In the genomic region with DNA sequence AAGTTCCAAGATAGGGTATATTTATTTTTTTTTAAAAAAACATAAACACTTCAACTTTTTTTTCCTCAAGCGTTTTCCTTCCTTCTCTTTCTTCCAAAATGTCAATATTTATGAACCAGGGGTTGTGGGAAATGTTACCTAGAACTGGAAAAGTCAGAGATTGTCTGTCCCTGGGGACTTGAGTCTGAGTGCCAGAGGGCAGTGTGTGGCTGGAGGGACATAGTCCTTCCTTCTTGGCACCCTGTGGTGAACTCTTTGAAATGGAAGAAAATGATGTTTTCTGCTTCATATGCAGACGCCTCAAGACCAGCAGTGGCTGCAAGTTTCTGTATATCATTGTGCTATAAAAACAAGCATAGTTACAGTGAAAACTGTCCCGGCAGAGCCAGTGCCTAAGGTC, we compare ENCODE assay signal across 9 mouse cellular contexts. TPM values are rescaled to one million over a fixed set of nuclear protein-coding genes. Genes with fewer than 3 reads are reported as not detected.
DNase-seq lines count a peak whose midpoint lies in the region; ATAC-seq and TF ChIP-seq lines count a peak whose summit lies in the region.
"Had no signal": no experiment of that assay in that cellular context is flagged by ENCODE, and none has a peak within 500 bp of the region (broad histone marks: within the 10 kb centered on the region; RNA-seq: fewer than 3 reads in every experiment).

No protein-coding gene starts in this region.

- H3K4me1 ChIP-seq in midbrain, embryonic 14.5 days (ENCODE audit: control insufficient read depth, insufficient read depth, low read length), result no peaks in the 10 kb centered on the region
- no peaks in the 10 kb centered on the region for H3K4me1 ChIP-seq in midbrain, postnatal 0 days (ENCODE audit: insufficient read depth, low read length)
- H3K4me1 ChIP-seq in embryonic facial prominence, embryonic 14.5 days (ENCODE audit: control insufficient read depth, insufficient read depth, low read length), result peaks cover 13% of the 10 kb centered on the region; the same call in 1 of the 2 replicates

- H3K27me3 ChIP-seq in midbrain, embryonic 14.5 days (ENCODE audit: control insufficient read depth, insufficient read depth, low read length), result no peaks in the 10 kb centered on the region
- H3K27me3 ChIP-seq in midbrain, postnatal 0 days (ENCODE audit: insufficient read depth, low read length), result no peaks in the 10 kb centered on the region
- H3K27me3 ChIP-seq in embryonic facial prominence, embryonic 14.5 days (replicated peaks; ENCODE audit: control insufficient read depth, insufficient read depth, low read length), result no peaks in the 10 kb centered on the region
- H3K27me3 ChIP-seq: CH12.LX had no signal

- WGBS in midbrain, embryonic 14.5 days, result 45% methylated on average over 3 of the region's 3 CpGs
- 47% methylated on average over 3 of the region's 3 CpGs for WGBS in midbrain, postnatal 0 days
- 43% methylated on average over 3 of the region's 3 CpGs for WGBS in embryonic facial prominence, embryonic 14.5 days

- ATAC-seq in midbrain, embryonic 14.5 days (ENCODE audit: low FRiP score, low TSS enrichment), result no peak
- ATAC-seq in midbrain, postnatal 0 days (ENCODE audit: low FRiP score), result no peak
- ATAC-seq in embryonic facial prominence, embryonic 14.5 days (ENCODE audit: low read depth), result no peak

- no peaks in the 10 kb centered on the region for H3K9me3 ChIP-seq in midbrain, embryonic 14.5 days (ENCODE audit: control insufficient read depth, low read length)
- H3K9me3 ChIP-seq in midbrain, postnatal 0 days (ENCODE audit: low read length), result no peaks in the 10 kb centered on the region
- no peaks in the 10 kb centered on the region for H3K9me3 ChIP-seq in embryonic facial prominence, embryonic 14.5 days (ENCODE audit: control insufficient read depth, low read length)

- H3K4me3 ChIP-seq in midbrain, embryonic 14.5 days (replicated peaks; ENCODE audit: low read depth, low read length), result no peak overlapping the region
- no peak overlapping the region for H3K4me3 ChIP-seq in midbrain, postnatal 0 days (ENCODE audit: low read depth, low read length)
- no peak overlapping the region for H3K4me3 ChIP-seq in embryonic facial prominence, embryonic 14.5 days (ENCODE audit: low read depth, low read length)

- DNase-seq in kidney, adult 18-20 months, result peak; percentile 3
- no peak for DNase-seq in kidney, adult 8-10 months
- peak; percentile 39 for DNase-seq in midbrain, embryonic 14.5 days
- DNase-seq in midbrain, postnatal 0 days (ENCODE audit: low spot score), result no peak
- peak; percentile 4 for DNase-seq in embryonic facial prominence, embryonic 14.5 days (ENCODE audit: low spot score)
- peak; percentile 13 for DNase-seq in lung, postnatal 36 days
- DNase-seq in gastrocnemius, adult 8-10 months (ENCODE audit: low spot score in 2 of 2), result no peak

- H3K4me2 ChIP-seq in midbrain, embryonic 14.5 days (ENCODE audit: low read length), result no peak overlapping the region
- H3K4me2 ChIP-seq in midbrain, postnatal 0 days (ENCODE audit: low read depth, low read length, poor library complexity, severe bottlenecking), result no peak overlapping the region
- no peak overlapping the region for H3K4me2 ChIP-seq in embryonic facial prominence, embryonic 14.5 days (ENCODE audit: low read depth, low read length)

- no peak overlapping the region for H3K27ac ChIP-seq in midbrain, embryonic 14.5 days (replicated peaks; ENCODE audit: low read depth, low read length)
- H3K27ac ChIP-seq in midbrain, postnatal 0 days (ENCODE audit: low read depth, low read length), result no peak overlapping the region
- no peak overlapping the region for H3K27ac ChIP-seq in embryonic facial prominence, embryonic 14.5 days (replicated peaks; ENCODE audit: low read depth, low read length)
- H3K27ac ChIP-seq: liver, embryonic 14.5 days had no signal

- no peaks in the 10 kb centered on the region for H3K36me3 ChIP-seq in midbrain, embryonic 14.5 days (ENCODE audit: control insufficient read depth, insufficient read depth, low read length)
- no peaks in the 10 kb centered on the region for H3K36me3 ChIP-seq in midbrain, postnatal 0 days (ENCODE audit: insufficient read depth, low read length)
- H3K36me3 ChIP-seq in embryonic facial prominence, embryonic 14.5 days (ENCODE audit: control insufficient read depth, insufficient read depth, low read length), result no peaks in the 10 kb centered on the region

- no peak for TF ChIP-seq CTCF in midbrain, postnatal 0 days (IDR thresholded peaks at IDR 0.05)

- H3K9ac ChIP-seq in midbrain, embryonic 14.5 days (replicated peaks; ENCODE audit: low read length), result no peak overlapping the region
- H3K9ac ChIP-seq in midbrain, postnatal 0 days (replicated peaks; ENCODE audit: low read length, poor library complexity, severe bottlenecking), result no peak overlapping the region
- no peak overlapping the region for H3K9ac ChIP-seq in embryonic facial prominence, embryonic 14.5 days (ENCODE audit: low read depth, low read length)
- H3K9ac ChIP-seq: liver, embryonic 14.5 days had no signal

RNA-seq across cellular contexts. Expression of gene Tmem184c, which starts 20.2 kb away (rescaled TPM):
- 66.5 and 77.3 TPM in 2 replicates for polyA plus RNA-seq in midbrain, embryonic 14.5 days (2014; fragmentation: Nextera tagmentation; extraction: Ambion mirVana)
- total RNA-seq in midbrain, postnatal 0 days (2014; rRNA removed), result 61.9 and 75.0 TPM in 2 replicates
- 64.0 and 65.1 TPM in 2 replicates for polyA plus RNA-seq in midbrain, postnatal 0 days (2015; fragmentation: Nextera tagmentation; extraction: Ambion mirVana)
- 33.2 and 35.2 TPM in 2 replicates for polyA plus RNA-seq in embryonic facial prominence, embryonic 14.5 days (2014; fragmentation: Nextera tagmentation; extraction: Ambion mirVana)
- 1 to 10 TPM; 8.6 to 9.8 (median 9.0) TPM for total RNA-seq in gastrocnemius, adult 8-10 months (2022)

Comparison
In these comparisons a context has a peak if more than half of its experiments do, and no peak if none do; other contexts are left out.
1. DNase-seq: peak in kidney, adult 18-20 months (single experiment), midbrain, embryonic 14.5 days (single experiment), embryonic facial prominence, embryonic 14.5 days (single experiment) and lung, postnatal 36 days (single experiment); none in kidney, adult 8-10 months (0 of 2), midbrain, postnatal 0 days (single experiment) and gastrocnemius, adult 8-10 months (0 of 2).